ENCODE assay signal across 15 mouse cellular contexts in the genomic region with DNA sequence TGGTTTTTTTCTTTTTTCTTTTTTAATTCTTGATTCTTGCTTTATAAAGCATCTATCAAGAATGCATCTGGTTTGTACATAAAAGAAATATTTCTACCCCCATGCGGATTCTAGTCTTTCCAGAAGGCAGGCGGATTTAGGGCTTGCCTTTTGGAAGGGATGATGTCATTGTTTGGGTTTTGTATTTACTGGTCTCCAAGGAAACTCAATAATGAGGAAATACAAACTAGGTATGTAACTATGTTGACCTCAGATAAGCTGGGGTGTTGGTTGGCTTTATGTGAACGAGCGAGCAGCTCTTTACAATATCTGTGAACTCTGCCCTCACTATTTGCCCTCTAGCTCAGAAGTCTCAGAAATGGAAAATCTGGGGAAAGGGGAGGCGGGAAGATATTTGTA. TPM values are rescaled to one million over a fixed set of nuclear protein-coding genes. Genes with fewer than 3 reads are reported as not detected.
DNase-seq lines count a peak whose midpoint lies in the region; ATAC-seq lines count a peak whose summit lies in the region.
"Had no signal": no experiment of that assay in that cellular context is flagged by ENCODE, and none has a peak within 500 bp of the region (broad histone marks: within the 10 kb centered on the region; RNA-seq: fewer than 3 reads in every experiment).

No protein-coding gene starts in this region.

- no peak overlapping the region for H3K4me2 ChIP-seq in intestine, embryonic 14.5 days (ENCODE audit: low read length)
- H3K4me2 ChIP-seq: embryonic facial prominence, embryonic 15.5 days; hindbrain, embryonic 13.5 days had no signal

- intact Hi-C loops in heart, postnatal 25 days (cut with DNase I) = loop anchor here (2.0 kb wide), 1 partner anchor 86 kb away; no protein-coding TSS in a partner anchor
- intact Hi-C loops in left cerebral cortex, postnatal 36 days (cut with DNase I) = no loop called here

- no peaks in the 10 kb centered on the region for H3K4me1 ChIP-seq in intestine, embryonic 14.5 days (replicated peaks; ENCODE audit: control insufficient read depth, insufficient read depth, low read length)
- H3K4me1 ChIP-seq: embryonic facial prominence, embryonic 15.5 days; hindbrain, embryonic 13.5 days had no signal

- H3K36me3 ChIP-seq in intestine, embryonic 14.5 days (ENCODE audit: control insufficient read depth, insufficient read depth, low read length) = peaks cover 7% of the 10 kb centered on the region; the same call in 1 of the 2 replicates
- H3K36me3 ChIP-seq: hindbrain, embryonic 13.5 days had no signal

- H3K4me3 ChIP-seq in intestine, embryonic 14.5 days (ENCODE audit: low read depth, low read length) = no peak overlapping the region
- H3K4me3 ChIP-seq: embryonic facial prominence, embryonic 15.5 days; hindbrain, embryonic 13.5 days had no signal

- no peak overlapping the region for H3K27ac ChIP-seq in intestine, embryonic 14.5 days (ENCODE audit: low read depth)
- H3K27ac ChIP-seq: embryonic facial prominence, embryonic 15.5 days; hindbrain, embryonic 13.5 days; kidney, postnatal 0 days had no signal

- H3K27me3 ChIP-seq in intestine, embryonic 14.5 days (replicated peaks; ENCODE audit: control insufficient read depth, insufficient read depth, low read length) = no peaks in the 10 kb centered on the region
- H3K27me3 ChIP-seq: embryonic facial prominence, embryonic 15.5 days; hindbrain, embryonic 13.5 days had no signal

- ATAC-seq in intestine, embryonic 14.5 days (replicated peaks; ENCODE audit: low FRiP score, low TSS enrichment, low read depth) = peak; percentile 69
- ATAC-seq: CD4-positive, CD25-positive, alpha-beta regulatory T cell, adult 4 months had no signal

- no peak overlapping the region for H3K9ac ChIP-seq in intestine, embryonic 14.5 days (ENCODE audit: low read length)
- H3K9ac ChIP-seq: embryonic facial prominence, embryonic 15.5 days; hindbrain, embryonic 13.5 days had no signal

- WGBS in intestine, embryonic 14.5 days = 48% methylated on average over 5 of the region's 5 CpGs

- peak; percentile 40 to 42 for DNase-seq in heart, adult 18-20 months
- no peak for DNase-seq in heart, postnatal 25 days (ENCODE audit: low spot score)
- DNase-seq in retina, postnatal 1 day = peak; percentile 27
- DNase-seq in retina, embryonic 14.5 days (ENCODE audit: low spot score) = no peak
- DNase-seq in intestine, embryonic 14.5 days (ENCODE audit: low spot score) = no peak
- DNase-seq in kidney, adult 9 months = no peak
- DNase-seq in cerebellum, postnatal 10 days = no peak
- no peak for DNase-seq in left cerebral cortex, postnatal 36 days (ENCODE audit: low spot score in 2 of 2)
- DNase-seq: adrenal gland, postnatal 36 days; cerebellum, adult 11-12 months; thymus, postnatal 25 days had no signal

- H3K9me3 ChIP-seq in intestine, embryonic 14.5 days (ENCODE audit: control insufficient read depth, low read length) = no peaks in the 10 kb centered on the region
- H3K9me3 ChIP-seq: embryonic facial prominence, embryonic 15.5 days; hindbrain, embryonic 13.5 days had no signal

RNA-seq across cellular contexts. Expression of gene Pdlim1, which starts 24.4 kb away (rescaled TPM):
- 100 to 1,000 TPM; 119 to 169 TPM for total RNA-seq in heart, adult 18-20 months (2021)
- 100 to 1,000 TPM; 152 to 164 TPM for total RNA-seq in heart, postnatal 25 days (2021)
- polyA plus RNA-seq in intestine, embryonic 14.5 days (2014; fragmentation: Nextera tagmentation; extraction: Ambion mirVana) = 192 and 200 TPM in 2 replicates
- 10 to 100 TPM; 16.1 to 21.2 TPM for total RNA-seq in left cerebral cortex, postnatal 36 days (2021)

Comparison
In these comparisons a context has a peak if more than half of its experiments do, and no peak if none do; other contexts are left out.
1. DNase-seq: peak in heart, adult 18-20 months (2 of 2) and retina, postnatal 1 day (single experiment); none in heart, postnatal 25 days (single experiment), retina, embryonic 14.5 days (single experiment), intestine, embryonic 14.5 days (single experiment), kidney, adult 9 months (single experiment), cerebellum, postnatal 10 days (0 of 2) and left cerebral cortex, postnatal 36 days (0 of 2).
2. RNA of gene Pdlim1, which starts 24.4 kb away (total RNA-seq): 119 to 169 TPM in heart, adult 18-20 months and 152 to 164 TPM in heart, postnatal 25 days; 16.1 to 21.2 TPM in left cerebral cortex, postnatal 36 days; every median in the first group is over 4 times any median in the second.